Mouse (Mus musculus) spleen, embryonic (tissue): Measurements from ENCODE around the gene Slc15a3.

Source experiments
- CTCF ChIA-PET: fragments of 350-600 bp; sonication (Branson Sonifier 250); formaldehyde crosslinking; loops from one replicate; lab custom pipeline; 2022; lab: Charles Lee

Slc15a3 gene

DNA sequence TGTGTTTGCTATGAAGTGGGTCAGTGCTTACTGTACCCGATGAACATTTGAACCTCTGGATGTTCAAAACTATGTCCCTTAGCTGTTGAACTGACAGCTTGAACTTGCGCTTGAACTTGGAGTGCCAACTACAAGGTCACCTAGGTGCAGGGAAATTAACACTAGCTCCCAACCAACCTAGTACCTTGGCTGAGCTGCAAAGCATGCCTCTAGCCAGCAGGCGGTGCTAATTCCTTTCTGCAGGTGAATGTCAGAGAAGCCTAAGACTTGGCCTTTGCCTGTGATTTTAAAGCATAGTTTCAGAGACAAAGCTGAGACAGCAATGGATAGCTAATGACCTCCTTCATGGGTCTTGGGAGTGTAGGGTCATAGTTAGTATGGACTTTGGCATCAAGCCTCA lies 68.4 kb downstream of the Slc15a3 start:
- CTCF ChIA-PET: interaction anchor here (0.6 kb wide), 1 partner anchor 18 kb away, joined by 13 read pairs; no protein-coding TSS in a partner anchor
